Mouse (Mus musculus) hindbrain, embryonic 12.5 days (tissue): ENCODE results near the gene Adam6a. TPM values are rescaled to one million over a fixed set of nuclear protein-coding genes. Genes with fewer than 3 reads are reported as not detected.
"Not testable (repeated sequence)": the region's sequence is repeated elsewhere in the genome, so short reads cannot be mapped to it uniquely, and the experiment has no call there.

Source experiments
- ATAC-seq: fragments of 200-750 bp; cut with Nextera tagmentation; 2 replicates; pipeline ENCODE4 v1.8.0; 2017; ENCODE audit warnings: moderate TSS enrichment; ENCODE audit not compliant: low FRiP score
- H3K27ac ChIP-seq: fragments of 300-500 bp; sonication (generic); 2 replicates; pipeline ENCODE4 v1.5.1; 2016; ENCODE audit warnings: mild to moderate bottlenecking
- H3K27me3 ChIP-seq: fragments of 300-500 bp; sonication (generic); 2 replicates; pipeline ENCODE4 v1.6.1; 2016; ENCODE audit warnings: mild to moderate bottlenecking
- H3K36me3 ChIP-seq: fragments of 300-500 bp; sonication (generic); 2 replicates; pipeline ENCODE4 v1.6.1; 2016; ENCODE audit warnings: mild to moderate bottlenecking
- H3K4me1 ChIP-seq: fragments of 300-500 bp; sonication (generic); 2 replicates; pipeline ENCODE4 v1.6.1; 2016
- H3K4me2 ChIP-seq: fragments of 300-500 bp; sonication (generic); replicated peaks from 2 replicates; pipeline ENCODE4 v1.6.1; 2016; ENCODE audit warnings: mild to moderate bottlenecking
- H3K4me3 ChIP-seq: fragments of 300-500 bp; sonication (generic); 2 replicates; pipeline ENCODE4 v1.5.1; 2016; ENCODE audit warnings: mild to moderate bottlenecking
- H3K9ac ChIP-seq: fragments of 300-500 bp; sonication (generic); 2 replicates; pipeline ENCODE4 v1.6.1; 2016; ENCODE audit warnings: mild to moderate bottlenecking, moderate library complexity
- H3K9me3 ChIP-seq: fragments of 300-500 bp; sonication (generic); replicated peaks from 2 replicates; pipeline ENCODE4 v1.6.1; 2016; ENCODE audit warnings: mild to moderate bottlenecking
- WGBS: fragments of 180-500 bp; shearing (Covaris S2); methylation state at CpG from one replicate; pipeline ENCODE4 v1.1.7; 2016; 5-methylcytosine and 5-hydroxymethylcytosine counted together
- polyA plus RNA-seq: library from polyadenylated mRNA; unstranded; fragments of >200 nt; fragmentation: Nextera tagmentation; extraction: Ambion mirVana; gene quantifications from 2 replicates; pipeline ENCODE4 v1.2.1, GENCODE M21; 2016

Adam6a gene
- polyA plus RNA-seq: not detected in 2 replicates

- not testable (repeated sequence) for H3K9me3 ChIP-seq, H3K27me3 ChIP-seq, H3K36me3 ChIP-seq, H3K4me2 ChIP-seq, H3K4me1 ChIP-seq, H3K27ac ChIP-seq, H3K4me3 ChIP-seq, H3K9ac ChIP-seq, ATAC-seq
- 83% methylated on average over 1 of the region's 1 CpGs for WGBS
Measured at GRCm38 (mm10) chr12:113543608-113544007, at the start of gene Adam6a. Gene Adam6a (plus strand): TSS chr12:113543908.

GRCm38 (mm10) chr12:113525901-113526300 is 17.8 kb upstream of the Adam6a start:
- Histone ChIP-seq H3K4me1 (no peaks in the 10 kb centered on the region), H3K9me3 (peaks cover 5% of the 10 kb centered on the region; the same call in 1 of the 2 replicates), H3K4me3 (no peak overlapping the region), H3K9ac (no peak overlapping the region), H3K27me3 (no peaks in the 10 kb centered on the region), H3K27ac (no peak overlapping the region), H3K4me2 (no peak overlapping the region), H3K36me3 (no peaks in the 10 kb centered on the region)
- 82% methylated on average over 2 of the region's 2 CpGs for WGBS
- ATAC-seq: no peak

- Histone ChIP-seq H3K4me2 (no peak overlapping the region), H3K36me3 (no peaks in the 10 kb centered on the region), H3K9ac (no peak overlapping the region), H3K4me1 (no peaks in the 10 kb centered on the region), H3K9me3 (peaks cover 25% of the 10 kb centered on the region), H3K27me3 (no peaks in the 10 kb centered on the region), H3K4me3 (no peak overlapping the region), H3K27ac (no peak overlapping the region)
- 54% methylated on average over 6 of the region's 6 CpGs for WGBS
- ATAC-seq: no peak
Measured at GRCm38 (mm10) chr12:113578241-113578640, 34.5 kb downstream of the Adam6a start.

- H3K4me3 ChIP-seq: no peak overlapping the region
- H3K9ac ChIP-seq: no peak overlapping the region
- no peaks in the 10 kb centered on the region for H3K4me1 ChIP-seq
- H3K27ac ChIP-seq: no peak overlapping the region
- WGBS: 75% methylated on average over 1 of the region's 1 CpGs
- H3K27me3 ChIP-seq: no peaks in the 10 kb centered on the region
- no peaks in the 10 kb centered on the region for H3K36me3 ChIP-seq
- ATAC-seq: no peak
- H3K9me3 ChIP-seq: peaks cover 10% of the 10 kb centered on the region
- no peak overlapping the region for H3K4me2 ChIP-seq
Measured at GRCm38 (mm10) chr12:113588001-113588400, 44.3 kb downstream of the Adam6a start.

Other genes with a start within 250 kb of the Adam6a start
- gene Adam6b, start 54.4 kb upstream of the Adam6a start, polyA plus RNA-seq: not detected in 2 replicates